Mouse (Mus musculus): Measurements from ENCODE around the gene Prn. TPM values are rescaled to one million over a fixed set of nuclear protein-coding genes. Genes with fewer than 3 reads are reported as not detected.
A peak's percentile ranks its signal among the peaks of the same experiment; 100 is the strongest.

Gene Prn
- polyA plus RNA-seq, 1 experiment from 2014 or later, result not detected

DNA sequence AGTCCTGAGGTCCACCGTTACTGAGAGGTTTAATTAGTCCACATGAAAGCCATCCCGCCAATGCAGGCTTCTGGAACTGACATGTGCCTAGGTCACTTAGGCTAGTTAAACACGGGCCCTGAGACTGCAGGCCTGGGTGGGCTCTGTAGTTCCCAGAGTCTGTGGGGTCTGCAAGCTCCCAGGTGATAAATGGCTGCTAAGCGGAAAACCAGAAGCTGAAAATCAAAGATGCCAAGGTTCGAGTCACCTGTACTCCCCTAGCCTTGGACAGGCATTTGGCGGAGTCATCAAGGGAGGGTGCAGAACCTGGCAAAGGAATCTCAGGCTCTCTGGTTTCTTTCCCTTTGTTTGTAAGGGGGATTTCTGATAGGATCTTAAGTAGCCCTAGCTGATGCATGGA is 31.7 kb downstream of the Prn start:
- Histone ChIP-seq H3K4me2 (ENCODE audit: low read length) (no peak overlapping the region), H3K27me3 (replicated peaks; ENCODE audit: control insufficient read depth, insufficient read depth, low read length) (no peaks in the 10 kb centered on the region), H3K27ac (ENCODE audit: low read length) (no peak overlapping the region), H3K4me3 (replicated peaks; ENCODE audit: low read length) (no peak overlapping the region), H3K36me3 (ENCODE audit: control insufficient read depth, insufficient read depth) (peaks cover 12% of the 10 kb centered on the region), H3K9ac (replicated peaks; ENCODE audit: low read depth, low read length) (no peak overlapping the region), H3K4me1 (replicated peaks; ENCODE audit: control insufficient read depth, insufficient read depth, low read length) (no peaks in the 10 kb centered on the region), H3K9me3 (ENCODE audit: control insufficient read depth, low read length) (no peaks in the 10 kb centered on the region)
- no peak for ATAC-seq
- 72% methylated on average over 6 of the region's 6 CpGs for WGBS

DNA sequence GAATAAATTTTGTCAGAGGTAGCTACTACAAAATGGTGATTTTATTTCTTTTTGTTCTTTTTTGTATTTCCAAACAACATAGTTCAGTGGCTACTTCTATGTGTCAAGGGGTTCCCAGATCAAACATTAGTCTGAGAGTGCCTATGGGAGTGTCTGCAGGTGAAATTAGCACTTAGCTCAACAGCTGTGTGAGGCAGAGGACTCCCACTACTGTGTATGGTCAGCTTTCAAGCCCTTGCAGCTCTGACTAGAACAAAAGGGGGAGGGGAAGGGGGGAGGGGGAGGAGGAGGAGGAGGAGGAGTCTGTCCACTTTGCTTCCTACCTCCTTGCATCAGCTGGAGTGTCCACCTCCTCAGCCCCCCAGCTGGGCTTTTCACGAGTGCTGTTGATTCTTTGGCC is 34.6 kb downstream of the Prn start:
- Histone ChIP-seq H3K4me2 (ENCODE audit: low read length) (no peak overlapping the region), H3K4me1 (replicated peaks; ENCODE audit: control insufficient read depth, insufficient read depth, low read length) (no peaks in the 10 kb centered on the region), H3K27me3 (replicated peaks; ENCODE audit: control insufficient read depth, insufficient read depth, low read length) (no peaks in the 10 kb centered on the region), H3K36me3 (ENCODE audit: control insufficient read depth, insufficient read depth) (no peaks in the 10 kb centered on the region), H3K9me3 (ENCODE audit: control insufficient read depth, low read length) (no peaks in the 10 kb centered on the region), H3K9ac (replicated peaks; ENCODE audit: low read depth, low read length) (no peak overlapping the region), H3K27ac (ENCODE audit: low read length) (no peak overlapping the region), H3K4me3 (replicated peaks; ENCODE audit: low read length) (no peak overlapping the region)
- ATAC-seq, result no peak
- WGBS, result 6% methylated on average over 1 of the region's 1 CpGs

DNA sequence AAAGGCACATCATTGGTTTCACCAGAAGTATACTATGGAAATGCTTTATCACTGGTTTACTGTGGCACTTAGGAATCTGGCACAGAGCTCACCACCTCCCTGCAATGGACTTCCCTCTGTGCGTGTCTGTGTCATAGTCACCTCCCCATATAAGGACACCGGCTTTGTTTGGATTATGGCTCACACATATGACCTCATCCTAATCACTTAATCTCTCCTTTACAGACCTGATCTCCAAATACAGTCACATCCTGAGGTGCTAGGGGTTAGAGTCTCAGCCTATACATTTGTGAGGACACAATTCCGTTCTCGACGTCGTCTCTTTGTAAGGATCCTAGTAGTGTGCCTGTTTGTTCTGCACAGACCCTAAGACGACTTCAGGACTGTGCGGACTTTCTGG is 35.5 kb downstream of the Prn start:
- Histone ChIP-seq H3K27me3 (replicated peaks; ENCODE audit: control insufficient read depth, insufficient read depth, low read length) (no peaks in the 10 kb centered on the region), H3K4me3 (replicated peaks; ENCODE audit: low read length) (no peak overlapping the region), H3K9ac (replicated peaks; ENCODE audit: low read depth, low read length) (no peak overlapping the region), H3K9me3 (ENCODE audit: control insufficient read depth, low read length) (no peaks in the 10 kb centered on the region), H3K27ac (ENCODE audit: low read length) (no peak overlapping the region), H3K4me1 (replicated peaks; ENCODE audit: control insufficient read depth, insufficient read depth, low read length) (no peaks in the 10 kb centered on the region), H3K36me3 (ENCODE audit: control insufficient read depth, insufficient read depth) (no peaks in the 10 kb centered on the region), H3K4me2 (ENCODE audit: low read length) (no peak overlapping the region)
- WGBS, result 83% methylated on average over 8 of the region's 8 CpGs
- ATAC-seq, result no peak

DNA sequence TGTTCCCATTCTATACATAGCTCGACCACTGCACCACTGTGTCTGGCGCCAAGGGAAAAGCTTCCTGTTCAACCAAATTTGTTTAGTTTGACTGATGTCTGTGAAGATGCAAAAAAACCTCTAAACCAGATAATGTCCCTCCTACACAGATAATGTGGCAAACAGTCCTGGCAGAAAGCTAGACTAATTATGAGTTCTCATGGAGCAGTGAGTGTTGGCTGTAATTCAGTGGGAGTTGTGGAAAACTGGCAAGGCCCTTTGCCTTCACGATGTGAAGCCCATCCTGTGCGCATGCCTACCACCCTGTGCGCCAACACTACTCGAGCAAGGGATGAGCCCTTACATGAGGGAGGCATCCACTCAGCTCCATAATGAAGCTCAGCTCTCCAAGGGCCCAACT is 36.0 kb downstream of the Prn start:
- no peak overlapping the region for H3K9ac ChIP-seq (replicated peaks; ENCODE audit: low read depth, low read length)
- 69% methylated on average over 6 of the region's 6 CpGs for WGBS
- ATAC-seq, result no peak
- no peak overlapping the region for H3K4me3 ChIP-seq (replicated peaks; ENCODE audit: low read length)
- no peaks in the 10 kb centered on the region for H3K36me3 ChIP-seq (ENCODE audit: control insufficient read depth, insufficient read depth)
- H3K27ac ChIP-seq (ENCODE audit: low read length), result no peak overlapping the region
- no peaks in the 10 kb centered on the region for H3K4me1 ChIP-seq (replicated peaks; ENCODE audit: control insufficient read depth, insufficient read depth, low read length)
- no peak overlapping the region for H3K4me2 ChIP-seq (ENCODE audit: low read length)
- no peaks in the 10 kb centered on the region for H3K9me3 ChIP-seq (ENCODE audit: control insufficient read depth, low read length)
- no peaks in the 10 kb centered on the region for H3K27me3 ChIP-seq (replicated peaks; ENCODE audit: control insufficient read depth, insufficient read depth, low read length)

DNA sequence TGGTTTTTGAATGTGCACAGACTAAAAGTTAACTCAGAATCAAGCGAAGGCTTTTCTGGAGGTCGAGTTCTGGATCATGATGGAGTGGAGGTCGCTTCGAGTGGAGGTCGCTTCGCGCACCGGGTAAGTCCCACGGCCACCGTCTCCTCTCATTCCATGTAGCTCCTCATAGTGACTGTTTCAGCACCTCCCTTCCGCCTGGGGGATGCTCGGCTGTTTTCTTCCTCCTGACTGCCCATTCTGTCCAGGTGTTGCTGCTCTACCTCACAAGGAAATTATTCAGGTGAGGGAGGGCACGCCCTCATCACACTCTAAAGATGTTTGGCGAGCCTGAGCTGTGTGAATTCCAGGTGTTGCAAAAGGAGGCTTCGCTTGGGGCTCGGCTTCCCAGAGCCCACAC is 36.6 kb downstream of the Prn start:
- whole genome bisulfite sequencing, result 93% methylated on average over 16 of the region's 16 CpGs
- H3K27me3 ChIP-seq (replicated peaks; ENCODE audit: control insufficient read depth, insufficient read depth, low read length), result no peaks in the 10 kb centered on the region
- H3K27ac ChIP-seq (ENCODE audit: low read length), result no peak overlapping the region
- ATAC-seq, result no peak
- no peaks in the 10 kb centered on the region for H3K9me3 ChIP-seq (ENCODE audit: control insufficient read depth, low read length)
- no peak overlapping the region for H3K4me3 ChIP-seq (replicated peaks; ENCODE audit: low read length)
- H3K36me3 ChIP-seq (ENCODE audit: control insufficient read depth, insufficient read depth), result no peaks in the 10 kb centered on the region
- no peaks in the 10 kb centered on the region for H3K4me1 ChIP-seq (replicated peaks; ENCODE audit: control insufficient read depth, insufficient read depth, low read length)
- H3K9ac ChIP-seq (replicated peaks; ENCODE audit: low read depth, low read length), result no peak overlapping the region
- H3K4me2 ChIP-seq (ENCODE audit: low read length), result no peak overlapping the region

DNA sequence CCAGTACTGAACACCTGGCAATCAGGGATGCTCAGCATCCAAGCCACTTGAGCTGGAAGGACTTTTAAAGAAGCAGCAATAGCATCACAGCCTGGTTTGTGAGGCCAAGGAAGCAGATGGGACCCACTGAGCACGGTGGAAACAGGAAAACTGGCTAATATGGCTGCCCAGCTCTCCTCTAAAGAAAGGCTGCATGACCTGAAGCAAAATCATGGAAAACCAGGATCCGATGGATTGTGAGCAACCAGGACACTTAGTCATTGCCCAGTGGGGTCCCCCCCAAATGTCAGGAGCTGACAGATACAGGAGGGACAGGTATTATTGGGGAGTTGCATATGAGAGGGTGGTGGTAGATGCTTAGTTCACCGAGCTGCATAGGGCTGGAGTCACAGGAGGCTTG is 38.4 kb downstream of the Prn start:
- Histone ChIP-seq H3K9ac (replicated peaks; ENCODE audit: low read depth, low read length) (no peak overlapping the region), H3K27me3 (replicated peaks; ENCODE audit: control insufficient read depth, insufficient read depth, low read length) (0 out of 2 replicates have a peak, but pooled peaks cover 4% of the 10 kb centered on the region), H3K36me3 (ENCODE audit: control insufficient read depth, insufficient read depth) (no peaks in the 10 kb centered on the region), H3K4me2 (ENCODE audit: low read length) (no peak overlapping the region), H3K4me3 (replicated peaks; ENCODE audit: low read length) (no peak overlapping the region), H3K4me1 (replicated peaks; ENCODE audit: control insufficient read depth, insufficient read depth, low read length) (0 out of 2 replicates have a peak, but pooled peaks cover 2% of the 10 kb centered on the region), H3K9me3 (ENCODE audit: control insufficient read depth, low read length) (no peaks in the 10 kb centered on the region), H3K27ac (ENCODE audit: low read length) (no peak overlapping the region)
- WGBS, result 76% methylated on average over 3 of the region's 3 CpGs
- no peak for ATAC-seq

DNA sequence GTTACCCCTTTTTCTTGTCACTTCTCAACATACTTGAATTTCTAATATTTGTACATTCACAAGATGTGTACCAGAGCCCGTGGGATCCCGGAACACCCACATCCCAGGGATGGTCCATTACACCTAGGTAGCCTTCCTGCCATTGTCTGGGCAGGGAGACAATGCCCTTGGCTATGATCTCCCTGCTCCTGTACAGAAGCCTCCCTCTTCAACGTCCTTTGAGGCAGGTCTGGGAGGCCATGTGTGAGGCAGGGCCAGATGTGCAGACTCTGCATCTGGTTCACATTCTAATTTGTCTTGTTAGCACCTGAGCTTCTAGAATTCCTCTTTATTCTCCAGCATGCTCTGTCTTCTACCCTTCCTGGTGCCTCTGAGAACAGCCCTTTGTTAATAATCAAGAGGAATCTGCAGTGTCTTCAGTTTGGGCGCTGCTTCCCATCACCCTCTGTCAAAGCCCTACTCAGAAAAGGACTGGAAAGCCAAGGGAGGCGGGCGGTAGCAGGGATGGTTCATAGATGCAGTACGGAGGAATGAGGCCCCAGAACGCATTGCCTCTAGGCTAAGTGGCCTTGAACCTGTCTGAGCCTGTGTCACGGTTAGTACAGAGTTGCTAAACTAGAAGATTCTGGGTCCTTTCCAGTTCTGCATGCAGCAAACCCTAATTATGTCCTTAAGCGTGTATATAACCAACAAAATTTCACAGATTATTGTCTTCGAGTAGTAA is 39.3 kb downstream of the Prn start:
- Histone ChIP-seq H3K27me3 (replicated peaks; ENCODE audit: control insufficient read depth, insufficient read depth, low read length) (0 out of 2 replicates have a peak, but pooled peaks cover 8% of the 10 kb centered on the region), H3K9ac (replicated peaks; ENCODE audit: low read depth, low read length) (no peak overlapping the region), H3K36me3 (ENCODE audit: control insufficient read depth, insufficient read depth) (no peaks in the 10 kb centered on the region), H3K4me3 (replicated peaks; ENCODE audit: low read length) (no peak overlapping the region), H3K27ac (ENCODE audit: low read length) (no peak overlapping the region), H3K4me2 (ENCODE audit: low read length) (no peak overlapping the region), H3K9me3 (ENCODE audit: control insufficient read depth, low read length) (no peaks in the 10 kb centered on the region), H3K4me1 (replicated peaks; ENCODE audit: control insufficient read depth, insufficient read depth, low read length) (0 out of 2 replicates have a peak, but pooled peaks cover 3% of the 10 kb centered on the region)
- no peak for ATAC-seq
- WGBS, result 72% methylated on average over 11 of the region's 11 CpGs

DNA sequence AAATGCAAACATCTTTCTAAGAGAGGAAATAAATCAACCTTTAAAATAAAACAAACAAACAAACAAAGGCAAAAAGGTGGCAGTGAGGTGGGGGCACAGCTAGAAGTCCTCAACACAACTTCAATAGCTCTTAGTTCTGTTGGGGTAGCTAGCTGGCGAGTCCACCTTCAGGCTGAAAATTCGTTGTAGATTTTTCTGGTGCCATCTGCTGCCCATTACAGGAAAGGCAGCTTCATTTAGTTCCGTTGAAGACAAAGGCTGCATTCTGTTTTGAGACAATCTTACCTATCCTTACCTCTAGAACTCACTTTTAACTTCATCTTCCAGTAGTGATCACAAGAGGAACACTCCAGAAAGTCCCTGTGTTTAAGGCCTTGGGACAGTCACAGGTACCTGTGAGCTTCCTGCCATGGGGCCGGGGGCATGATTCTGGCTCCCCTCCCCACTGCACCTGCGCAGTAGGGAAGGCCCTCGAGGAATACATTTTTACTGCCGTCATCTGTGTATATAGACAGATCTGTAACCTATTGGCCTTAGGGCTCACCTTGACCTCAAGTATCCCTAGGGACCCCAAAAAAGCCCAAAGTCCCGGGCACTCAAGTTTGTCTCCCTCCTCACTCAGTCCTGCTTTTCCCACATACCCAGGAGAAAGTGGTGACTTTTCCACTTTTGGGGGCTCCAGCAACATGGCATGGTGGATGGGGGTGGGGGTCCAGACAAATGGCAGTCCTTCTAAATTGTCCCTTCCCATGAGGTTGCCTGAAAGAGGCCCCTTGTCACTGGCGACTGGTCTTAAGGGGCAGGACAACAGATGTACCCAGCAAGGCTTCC is 40.2 kb downstream of the Prn start:
- peak; percentile 36; the same call in 1 of the 2 replicates for ATAC-seq
- WGBS, result 50% methylated on average over 9 of the region's 9 CpGs

DNA sequence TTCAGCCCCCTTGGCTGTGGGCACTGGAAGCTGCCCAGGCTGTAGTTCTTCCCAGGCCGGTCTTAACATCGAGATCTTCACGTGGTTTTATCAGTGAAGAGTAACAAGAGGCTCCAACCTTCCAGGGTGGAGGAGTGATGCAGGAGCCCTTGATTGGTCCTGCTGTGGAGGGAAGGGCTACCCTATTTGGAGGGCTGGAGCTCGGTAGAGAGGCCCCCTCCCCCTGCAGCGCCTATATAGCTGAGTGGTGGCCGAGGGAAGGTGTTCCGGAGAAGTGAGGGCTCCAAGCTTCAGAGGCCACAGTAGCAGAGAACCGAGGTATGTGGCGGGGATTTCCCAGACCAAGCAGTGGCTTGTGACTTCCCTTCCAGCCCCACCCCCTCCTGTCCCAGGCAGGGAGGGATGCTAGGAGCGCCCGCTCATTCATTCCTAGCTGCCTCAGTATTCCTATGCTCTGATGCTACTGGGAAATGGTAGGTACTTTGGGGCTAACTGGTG is 40.9 kb downstream of the Prn start, which contains the start of gene Prnd:
TSS of gene Prnd (plus strand) at position 264 of the 498 bp plus-strand sequence.
- H3K4me3 ChIP-seq (replicated peaks; ENCODE audit: low read length), result no peak within 1 kb of the TSS
- H3K9me3 ChIP-seq (ENCODE audit: control insufficient read depth, low read length), result no peaks in the 10 kb centered on the region
- H3K27ac ChIP-seq (ENCODE audit: low read length), result no peak within 1 kb of the TSS
- WGBS, result 23% methylated on average over 11 of the region's 11 CpGs
- ATAC-seq, result 0 out of 2 replicates have a peak, but pooled peaks have one; percentile 19
- H3K4me1 ChIP-seq (replicated peaks; ENCODE audit: control insufficient read depth, insufficient read depth, low read length), result peaks cover 12% of the 10 kb centered on the region; the same call in 1 of the 2 replicates
- H3K27me3 ChIP-seq (replicated peaks; ENCODE audit: control insufficient read depth, insufficient read depth, low read length), result 0 out of 2 replicates have a peak, but pooled peaks cover 8% of the 10 kb centered on the region
- H3K36me3 ChIP-seq (ENCODE audit: control insufficient read depth, insufficient read depth), result no peaks in the 10 kb centered on the region
- no peak within 1 kb of the TSS for H3K4me2 ChIP-seq (ENCODE audit: low read length)
- no peak within 1 kb of the TSS for H3K9ac ChIP-seq (replicated peaks; ENCODE audit: low read depth, low read length)

More for the DNA sequence above, 40.2 kb downstream of the Prn start:
- H3K9ac ChIP-seq (replicated peaks; ENCODE audit: low read depth, low read length), result no peak overlapping the region
- H3K9me3 ChIP-seq (ENCODE audit: control insufficient read depth, low read length), result no peaks in the 10 kb centered on the region
- H3K27ac ChIP-seq (ENCODE audit: low read length), result no peak overlapping the region
- H3K36me3 ChIP-seq (ENCODE audit: control insufficient read depth, insufficient read depth), result no peaks in the 10 kb centered on the region
- no peak overlapping the region for H3K4me3 ChIP-seq (replicated peaks; ENCODE audit: low read length)
- H3K4me1 ChIP-seq (replicated peaks; ENCODE audit: control insufficient read depth, insufficient read depth, low read length), result peaks cover 7% of the 10 kb centered on the region; the same call in 1 of the 2 replicates
- no peak overlapping the region for H3K4me2 ChIP-seq (ENCODE audit: low read length)
- 0 out of 2 replicates have a peak, but pooled peaks cover 8% of the 10 kb centered on the region for H3K27me3 ChIP-seq (replicated peaks; ENCODE audit: control insufficient read depth, insufficient read depth, low read length)
